8 mouse cellular contexts compared by ENCODE assay signal in the genomic region with DNA sequence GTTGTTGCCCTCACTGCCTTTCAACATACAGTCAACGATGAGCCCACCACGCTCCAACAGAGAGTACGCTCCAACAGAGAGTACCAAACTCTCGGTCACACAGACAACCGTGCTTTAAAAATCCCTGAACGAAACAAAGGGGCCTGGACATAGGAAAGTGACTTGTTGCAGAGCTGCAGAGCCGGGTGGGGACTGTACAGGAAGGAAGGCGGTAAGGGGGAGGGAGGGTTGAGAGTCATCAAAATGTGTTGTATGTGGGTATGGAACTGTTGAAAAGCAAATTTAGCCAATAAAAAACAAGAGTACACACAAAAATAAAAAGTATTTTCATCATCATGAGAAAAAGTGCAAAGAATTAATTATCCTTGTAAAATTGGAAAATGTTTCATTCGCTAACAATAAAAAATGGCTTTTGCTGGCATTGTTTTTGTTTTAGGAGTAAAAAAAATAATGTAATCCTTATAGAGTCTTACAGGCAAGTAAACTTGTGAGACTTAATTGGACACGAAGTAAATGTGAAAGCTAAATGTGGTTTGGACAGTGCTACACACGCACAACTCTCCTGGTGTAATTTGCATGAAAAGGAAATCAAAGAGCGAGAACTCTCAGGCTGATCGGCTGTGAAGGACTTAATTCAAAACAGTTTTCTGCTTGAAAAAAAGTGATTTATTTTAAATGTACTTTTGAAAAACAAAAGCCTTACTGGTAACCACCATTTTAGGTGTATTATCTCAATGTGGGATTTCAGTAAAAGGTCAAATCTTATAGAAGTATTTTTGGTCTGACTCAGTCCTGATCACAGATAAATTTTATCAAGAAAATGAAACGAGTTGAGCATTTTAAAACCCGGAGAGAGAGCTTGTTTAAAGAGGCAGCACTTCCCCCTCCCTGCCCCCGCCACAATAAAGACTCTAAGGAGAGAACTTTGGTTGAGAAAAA.
DNase-seq lines count a peak whose midpoint lies in the region; ATAC-seq lines count a peak whose summit lies in the region.

No protein-coding gene starts in this region.

- H3K9me3 ChIP-seq in embryonic facial prominence, embryonic 12.5 days = no peaks in the 10 kb centered on the region

- no peaks in the 10 kb centered on the region for H3K27me3 ChIP-seq in embryonic facial prominence, embryonic 12.5 days

- peak; percentile 53 for DNase-seq in embryo, embryonic 10.5 days (ENCODE audit: low spot score)
- DNase-seq in embryo, embryonic 10 days (ENCODE audit: low spot score) = no peak
- DNase-seq in 3T3-L1 (ENCODE audit: low read depth, low spot score) = peak; percentile 39
- peak; percentile 32 to 47 for DNase-seq in kidney, postnatal 25 days
- DNase-seq in Muller cell, postnatal 12 days (ENCODE audit: inconsistent ontology term) = no peak
- no peak for DNase-seq in layer of hippocampus, postnatal 25 days (ENCODE audit: extremely low spot score in 1 of 2, low spot score in 1 of 2)

- no peak overlapping the region for H3K4me3 ChIP-seq in embryonic facial prominence, embryonic 12.5 days

- WGBS in embryonic facial prominence, embryonic 12.5 days = 24% methylated on average over 16 of the region's 16 CpGs

- no peaks in the 10 kb centered on the region for H3K36me3 ChIP-seq in embryonic facial prominence, embryonic 12.5 days

- no peak overlapping the region; the same call in 1 of the 2 replicates for H3K4me2 ChIP-seq in embryonic facial prominence, embryonic 12.5 days (replicated peaks)

- H3K4me1 ChIP-seq in embryonic facial prominence, embryonic 12.5 days = peaks cover 8% of the 10 kb centered on the region; the same call in 1 of the 2 replicates

- H3K27ac ChIP-seq in embryonic facial prominence, embryonic 12.5 days = 0 out of 2 replicates have a peak overlapping the region, but pooled peaks have one; percentile 50

- H3K9ac ChIP-seq in embryonic facial prominence, embryonic 12.5 days = no peak overlapping the region

- ATAC-seq in embryonic facial prominence, embryonic 12.5 days (ENCODE audit: insufficient number of reproducible peaks, insufficient read depth, low FRiP score, low TSS enrichment) = no peak
- ATAC-seq in cerebellum, adult (ENCODE audit: insufficient number of reproducible peaks, low FRiP score, low TSS enrichment) = no peak

Comparison
In these comparisons a context has a peak if more than half of its experiments do, and no peak if none do; other contexts are left out.
1. DNase-seq: peak in embryo, embryonic 10.5 days (single experiment), 3T3-L1 (single experiment) and kidney, postnatal 25 days (2 of 2); none in embryo, embryonic 10 days (single experiment), Muller cell, postnatal 12 days (single experiment) and layer of hippocampus, postnatal 25 days (0 of 2).